Mouse (Mus musculus): ENCODE results near the gene Evc.

- TF ChIP-seq POLR2A (IDR thresholded peaks at IDR 0.05; ENCODE audit: insufficient read length, low read depth) = peak; percentile 53
- no peak for TF ChIP-seq E2F4 (IDR thresholded peaks at IDR 0.05; ENCODE audit: insufficient read depth)
- no peak for TF ChIP-seq MYOD1 (IDR thresholded peaks at IDR 0.05; ENCODE audit: control insufficient read depth in 1 of 3, insufficient read length in 2 of 3, low read depth in 2 of 3)
- no peak for TF ChIP-seq MAX (IDR thresholded peaks at IDR 0.05; ENCODE audit: low read depth)
- TF ChIP-seq TCF12 (IDR thresholded peaks at IDR 0.05; ENCODE audit: insufficient read depth, poor library complexity, severe bottlenecking) = no peak
- no peak for TF ChIP-seq POLR2AphosphoS2 (IDR thresholded peaks at IDR 0.05; ENCODE audit: insufficient read length, low read depth)
- no peak for TF ChIP-seq CEBPB (IDR thresholded peaks at IDR 0.05; ENCODE audit: insufficient read depth, poor library complexity, severe bottlenecking)
- TF ChIP-seq USF1 (IDR thresholded peaks at IDR 0.05; ENCODE audit: low read depth) = no peak
- no peak for TF ChIP-seq REST (IDR thresholded peaks at IDR 0.05; ENCODE audit: insufficient read depth, insufficient read length)
Observed at GRCm38 (mm10) chr5:37338288-37338687, 1.6 kb upstream of the Evc start, which contains the start of gene Evc2.
